Mouse (Mus musculus) retina, postnatal 1 day (tissue): ENCODE data around the gene Arrdc1.

Experiments
- DNase-seq: peaks from one replicate; pipeline ENCODE4 v3.0.0-alpha.2; 2012

Arrdc1 gene

DNA sequence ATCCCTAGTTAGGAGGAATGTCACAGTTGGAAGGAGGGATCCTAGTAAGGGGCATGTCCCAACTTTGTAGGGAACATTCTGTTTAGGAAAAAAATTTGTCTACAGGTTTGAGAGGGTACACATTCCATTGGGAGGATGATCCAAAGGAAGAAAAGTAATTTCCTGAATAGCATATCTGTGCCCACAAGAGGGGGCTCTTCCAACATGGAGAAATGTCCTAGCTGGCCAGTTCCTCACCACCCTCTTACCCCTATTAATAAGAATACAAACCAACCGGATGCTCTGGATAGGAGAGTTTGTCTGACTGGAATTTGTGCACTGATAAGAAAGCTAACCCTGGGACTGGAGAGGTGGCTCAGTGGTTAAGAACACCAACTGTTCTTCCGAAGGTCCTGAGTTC is 11.5 kb downstream of the Arrdc1 start:
- peak; percentile 51 for DNase-seq

GRCm38 (mm10) chr2:24919839-24920175 is 15.2 kb downstream of the Arrdc1 start:
- DNase-seq, result no peak

DNA sequence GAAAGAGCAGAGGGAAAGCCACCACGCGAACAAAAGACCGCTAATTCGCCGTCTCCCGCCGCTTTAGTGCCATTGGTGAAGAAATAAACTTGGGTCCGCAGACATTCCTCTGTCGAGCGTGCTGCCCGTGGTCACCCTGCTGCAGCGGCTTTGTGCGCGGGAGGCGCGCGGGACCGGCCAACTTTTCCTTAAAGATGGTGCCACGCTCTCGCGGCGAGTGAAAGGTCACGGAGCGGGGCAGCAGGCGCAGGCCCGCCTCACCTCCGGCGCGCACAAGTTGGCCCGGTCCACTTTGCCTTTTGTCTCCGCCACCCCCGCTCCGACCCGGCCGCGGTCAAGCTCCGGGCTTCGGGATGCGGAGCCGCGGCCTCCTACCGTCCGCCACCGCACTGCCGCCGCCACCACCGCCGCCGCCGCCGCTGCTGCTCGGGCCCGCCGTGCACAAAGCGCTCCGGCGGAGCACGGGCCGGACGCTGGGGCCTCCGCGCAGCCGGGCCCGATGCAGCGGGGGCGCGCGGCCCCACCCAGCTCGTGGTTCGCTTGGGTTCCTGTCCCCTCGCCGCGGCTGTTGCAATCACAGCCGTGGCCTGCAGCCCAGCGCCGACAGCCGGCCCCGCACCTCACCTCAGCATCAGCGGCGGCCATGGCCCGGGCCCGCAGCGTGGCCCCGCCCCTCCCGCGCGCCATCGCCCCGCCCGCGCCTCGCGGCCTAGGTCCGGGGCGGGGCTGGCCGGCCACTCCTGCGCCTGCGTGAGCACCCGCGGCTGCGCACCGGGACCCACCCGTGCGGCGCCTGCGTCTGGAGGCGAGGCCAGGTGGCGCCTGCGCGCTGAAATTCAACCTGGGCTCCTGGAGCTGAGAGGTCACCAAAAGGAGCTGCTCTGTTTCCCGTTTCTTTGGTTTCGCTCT is 15.9 kb downstream of the Arrdc1 start, which contains the start of gene Ehmt1:
Gene Ehmt1 (minus strand): TSS at position 685 of the 909 bp plus-strand sequence.
- peak; percentile 94 for DNase-seq

GRCm38 (mm10) chr2:24914762-24915161 is 20.3 kb downstream of the Arrdc1 start:
- DNase-seq, result no peak

DNA sequence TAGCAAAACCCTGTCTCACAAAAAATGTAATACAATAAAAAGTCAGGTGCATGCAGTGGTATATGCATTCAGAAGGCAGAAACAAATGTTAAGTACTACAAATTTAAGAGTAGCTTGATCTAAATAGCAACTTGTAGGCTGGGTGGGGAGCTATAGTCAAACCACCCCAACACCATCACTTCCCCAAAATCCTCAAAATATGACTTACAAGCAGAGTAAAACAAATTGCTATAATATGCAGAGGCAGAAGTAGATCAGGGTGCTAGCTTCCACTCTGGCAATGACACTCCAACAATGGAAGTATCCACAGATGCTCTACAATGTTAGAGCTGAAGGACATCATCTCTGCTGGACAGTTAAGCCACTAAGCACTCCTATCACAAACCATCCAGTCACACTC is 22.5 kb downstream of the Arrdc1 start:
- DNase-seq, result no peak

- no peak for DNase-seq
These were observed 22.9 kb downstream of the Arrdc1 start for GRCm38 (mm10) chr2:24912189-24912588.

- no peak for DNase-seq
These were observed 24.6 kb downstream of the Arrdc1 start for GRCm38 (mm10) chr2:24910481-24910880.

- DNase-seq, result no peak
These were observed 29.3 kb downstream of the Arrdc1 start for GRCm38 (mm10) chr2:24905653-24906155.

DNA sequence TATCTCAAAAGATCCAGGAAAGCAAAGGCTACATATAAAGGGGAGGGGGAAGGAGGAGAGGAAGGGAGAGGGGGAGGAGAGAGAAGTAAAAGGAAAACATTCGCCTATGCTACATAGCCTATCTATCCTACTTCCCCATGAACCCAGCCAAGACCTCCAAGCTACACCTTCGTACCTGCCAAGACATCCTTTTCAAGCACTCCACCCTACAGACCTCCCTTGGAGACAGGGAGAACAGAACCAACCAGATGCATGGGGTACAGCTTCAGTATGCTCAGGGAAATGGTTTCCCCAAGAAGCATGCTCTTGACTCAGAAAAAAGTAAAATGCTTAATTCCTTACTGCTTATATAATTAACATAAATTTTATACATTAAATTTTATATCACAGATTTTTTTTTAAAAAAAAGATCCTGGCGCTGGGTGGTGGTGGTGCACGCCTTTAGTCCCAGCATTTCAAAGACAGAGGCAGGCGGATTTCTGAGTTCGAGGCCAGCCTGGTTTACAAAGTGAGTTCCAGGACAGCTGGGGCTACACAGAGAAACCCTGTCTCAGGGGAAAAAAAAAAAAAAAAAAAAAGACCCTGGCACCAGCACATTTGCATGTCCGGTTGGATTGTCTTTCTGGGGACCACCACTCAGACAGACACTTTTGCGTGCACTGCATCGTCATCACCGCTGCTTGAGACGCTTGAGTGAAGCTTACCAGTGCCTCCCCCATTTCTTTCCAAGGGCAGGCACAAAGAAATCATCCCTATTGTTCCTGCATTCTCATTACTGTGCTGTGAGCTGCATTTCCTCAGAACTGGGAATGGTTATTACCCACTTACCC is 30.0 kb downstream of the Arrdc1 start:
- peak; percentile 90 for DNase-seq

DNA sequence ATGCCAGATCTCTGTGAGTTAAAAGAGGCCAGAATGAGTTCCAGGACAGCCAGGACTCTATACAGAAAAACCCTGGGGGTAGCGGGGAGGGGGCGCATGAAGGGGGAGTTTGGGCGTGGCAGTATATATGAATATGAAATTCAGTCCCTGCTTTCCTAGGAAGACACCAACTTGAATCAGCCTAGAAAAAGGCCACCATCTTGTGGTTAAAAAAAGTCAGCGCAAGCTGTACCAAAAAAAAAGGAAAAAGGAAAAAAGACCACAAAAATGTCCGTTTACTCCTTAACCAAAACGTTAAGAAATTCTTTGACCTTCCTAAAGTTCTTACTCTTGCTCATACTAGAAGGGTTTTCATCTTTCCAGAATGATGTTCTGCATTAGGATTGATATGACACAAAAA is 32.1 kb downstream of the Arrdc1 start:
- DNase-seq, result no peak

GRCm38 (mm10) chr2:24901055-24901454 is 34.0 kb downstream of the Arrdc1 start:
- no peak for DNase-seq

DNA sequence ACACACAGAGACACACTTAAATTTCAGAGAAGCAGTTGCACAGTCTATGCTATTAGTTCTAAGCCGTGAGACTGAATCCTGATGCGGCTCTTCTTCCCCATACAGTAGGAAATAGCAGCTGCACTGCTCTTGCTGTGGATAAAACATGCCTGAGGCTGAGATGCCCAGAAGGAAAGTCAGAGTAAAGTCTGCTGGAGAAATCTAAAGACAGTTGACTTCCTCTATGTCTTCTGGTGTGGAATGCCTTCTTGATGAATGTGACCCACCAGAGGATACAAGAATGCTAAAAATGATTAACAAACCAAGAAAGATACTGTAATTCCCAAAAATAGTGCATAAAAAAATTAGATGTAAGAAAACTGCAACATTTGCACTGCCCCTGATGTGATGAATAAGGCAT is 35.8 kb downstream of the Arrdc1 start:
- no peak for DNase-seq

DNA sequence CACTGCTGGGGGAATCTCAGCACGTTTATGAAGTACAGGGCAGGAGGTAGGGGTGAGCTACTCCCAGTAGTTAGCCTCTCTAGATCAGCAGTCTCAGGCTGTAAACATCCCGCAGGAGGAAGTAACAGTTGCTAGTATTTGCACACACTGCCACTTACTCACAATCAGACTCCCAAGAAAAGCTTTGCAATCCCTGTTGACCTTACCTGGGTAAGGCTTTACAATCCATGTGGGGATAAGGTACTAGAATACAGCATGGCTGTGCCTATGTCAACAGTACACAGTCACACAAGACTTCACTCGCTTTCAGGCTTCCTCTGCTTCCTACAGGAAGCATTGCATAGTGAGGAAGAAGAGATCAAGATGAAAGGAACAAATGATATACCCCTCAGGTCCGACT is 38.3 kb downstream of the Arrdc1 start:
- DNase-seq, result no peak

GRCm38 (mm10) chr2:24894211-24894610 is 40.8 kb downstream of the Arrdc1 start:
- DNase-seq, result no peak

- DNase-seq, result no peak
These were observed 42.7 kb downstream of the Arrdc1 start for GRCm38 (mm10) chr2:24892318-24892717.

GRCm38 (mm10) chr2:24890541-24891447 is 44.3 kb downstream of the Arrdc1 start:
- DNase-seq, result no peak

DNA sequence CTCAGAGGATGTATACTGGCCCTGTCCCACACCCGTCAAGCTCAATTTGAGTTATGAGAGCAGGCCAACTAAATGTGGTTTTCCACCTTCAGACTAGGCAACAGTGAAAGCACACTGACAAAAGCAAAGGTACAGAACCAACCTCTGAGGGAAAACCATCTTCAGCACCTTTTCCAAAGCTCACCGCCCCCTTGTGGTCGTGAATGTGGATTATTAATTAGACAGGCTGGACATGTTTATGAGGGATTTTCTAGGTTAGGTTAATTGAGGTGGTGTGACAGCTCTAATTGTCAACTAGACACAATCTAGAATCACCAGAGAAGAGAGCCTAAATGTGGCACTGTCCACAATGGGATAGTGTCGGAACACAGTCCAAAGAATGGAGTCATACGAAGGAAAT is 46.2 kb downstream of the Arrdc1 start:
- peak; percentile 50 for DNase-seq

DNA sequence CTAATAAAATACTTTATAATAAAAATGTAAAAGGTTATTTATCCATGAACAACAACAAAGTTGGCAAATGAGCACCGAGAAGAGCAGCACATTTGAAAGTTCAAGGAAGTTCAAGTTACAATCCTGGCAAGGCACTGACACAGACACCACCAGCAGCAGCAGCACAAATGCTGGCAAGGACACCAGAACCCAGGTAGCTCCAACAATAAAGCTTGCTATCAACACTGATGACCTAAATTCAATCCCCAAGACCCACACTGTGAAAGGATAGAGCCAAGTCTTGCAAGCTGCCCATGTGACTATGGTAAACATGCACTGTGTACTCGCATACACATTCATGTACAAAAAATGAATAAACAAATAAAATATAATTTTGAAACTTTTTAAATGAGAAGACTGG is 54.4 kb downstream of the Arrdc1 start:
- DNase-seq, result no peak
